Mouse (Mus musculus) neutrophil, adult 5-6 weeks (primary cell): ENCODE results near the gene Fam98c. TPM values are rescaled to one million over a fixed set of nuclear protein-coding genes. Genes with fewer than 3 reads are reported as not detected.
"Not testable (repeated sequence)": the region's sequence is repeated elsewhere in the genome, so short reads cannot be mapped to it uniquely, and the experiment has no call there.

Source experiments
- ATAC-seq: fragments of 151-379, 151-347 bp; 2 replicates; pipeline ENCODE4 v1.8.0; 2017; ENCODE audit warnings: mild to moderate bottlenecking, moderate TSS enrichment; ENCODE audit not compliant: insufficient number of reproducible peaks, poor library complexity, low FRiP score, severe bottlenecking; ENCODE audit errors: extremely low read depth
- total RNA-seq: library from RNA; stranded (forward); fragments of 200-1000 nt; gene quantifications from 2 replicates; pipeline ENCODE4 v1.2.3, GENCODE M21; 2017

The Fam98c gene
- total RNA-seq, 1 experiment from 2014 or later, result 23.3 TPM

- ATAC-seq, result 0 out of 2 replicates have a peak, but pooled peaks have one; percentile 25
Observed at GRCm38 (mm10) chr7:29162750-29163525, 6.9 kb upstream of the Fam98c start.

GRCm38 (mm10) chr7:29162294-29162693 is 6.3 kb upstream of the Fam98c start:
- ATAC-seq, result no peak

- no peak for ATAC-seq
Observed at GRCm38 (mm10) chr7:29158264-29158663, 2.2 kb upstream of the Fam98c start.

- peak; percentile 68 for ATAC-seq
Observed at GRCm38 (mm10) chr7:29155196-29155837, 717 bp downstream of the Fam98c start.

DNA sequence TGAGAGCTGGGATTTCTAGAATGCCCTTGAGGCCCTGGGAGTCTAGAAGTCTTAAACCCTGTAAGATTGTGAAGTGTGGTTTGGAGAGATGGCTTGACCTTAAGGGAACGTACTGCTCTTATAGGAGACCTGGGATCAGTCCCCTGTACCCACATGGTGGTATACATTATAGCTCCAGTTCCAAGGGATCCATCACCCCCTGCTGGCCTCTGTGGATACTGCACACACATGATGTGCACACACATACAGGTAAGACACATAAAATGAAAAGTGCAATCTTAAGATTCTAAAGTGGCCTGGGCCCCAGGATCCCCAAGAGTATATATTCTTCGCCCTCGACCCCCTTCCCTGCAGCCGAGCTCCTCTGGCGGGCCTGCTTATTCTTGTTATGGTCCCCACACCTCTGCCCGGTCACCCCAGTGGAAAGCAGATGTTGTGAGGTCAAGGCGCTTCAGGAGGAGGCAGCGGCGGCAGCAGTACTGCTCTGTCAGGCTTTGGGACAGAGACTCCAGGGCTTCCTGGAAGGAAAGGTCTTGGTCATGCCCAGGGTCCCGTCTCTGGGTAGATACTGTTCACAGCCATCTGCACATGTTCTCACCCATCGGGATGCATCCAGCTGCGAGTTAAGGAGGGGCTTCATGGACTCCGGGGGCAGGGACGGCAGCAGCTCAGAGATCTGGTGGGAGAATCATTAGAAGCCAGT is 1.9 kb downstream of the Fam98c start:
- ATAC-seq, result no peak

- ATAC-seq, result no peak
Observed at GRCm38 (mm10) chr7:29151486-29151885, 4.5 kb downstream of the Fam98c start.

- no peak for ATAC-seq
Observed at GRCm38 (mm10) chr7:29148771-29149170, 7.3 kb downstream of the Fam98c start.

- no peak for ATAC-seq
Observed at GRCm38 (mm10) chr7:29146625-29147367, 9.2 kb downstream of the Fam98c start.

GRCm38 (mm10) chr7:29144006-29144405 is 12.0 kb downstream of the Fam98c start:
- ATAC-seq, result peak; percentile 41; the same call in 1 of the 2 replicates

DNA sequence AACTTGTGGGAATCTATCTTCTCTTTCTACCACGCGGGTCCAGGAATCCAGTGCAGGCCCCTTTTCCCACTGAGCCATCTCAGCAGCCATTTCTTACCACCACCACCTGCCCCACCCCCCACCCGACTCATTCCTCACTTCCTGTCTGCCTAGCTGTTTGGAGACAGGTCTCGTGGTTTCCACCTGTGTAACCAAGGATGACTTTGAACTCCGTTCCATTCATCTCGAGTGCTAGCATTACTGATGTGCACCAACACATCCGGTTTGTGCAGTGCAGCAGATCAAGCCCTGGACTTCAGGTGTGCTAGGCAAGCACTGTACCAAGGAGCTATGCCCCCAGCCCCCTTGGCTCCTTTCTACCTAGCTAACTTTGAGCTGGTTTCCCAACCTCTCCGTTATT is 14.6 kb downstream of the Fam98c start:
- ATAC-seq, result peak; percentile 39; the same call in 1 of the 2 replicates

DNA sequence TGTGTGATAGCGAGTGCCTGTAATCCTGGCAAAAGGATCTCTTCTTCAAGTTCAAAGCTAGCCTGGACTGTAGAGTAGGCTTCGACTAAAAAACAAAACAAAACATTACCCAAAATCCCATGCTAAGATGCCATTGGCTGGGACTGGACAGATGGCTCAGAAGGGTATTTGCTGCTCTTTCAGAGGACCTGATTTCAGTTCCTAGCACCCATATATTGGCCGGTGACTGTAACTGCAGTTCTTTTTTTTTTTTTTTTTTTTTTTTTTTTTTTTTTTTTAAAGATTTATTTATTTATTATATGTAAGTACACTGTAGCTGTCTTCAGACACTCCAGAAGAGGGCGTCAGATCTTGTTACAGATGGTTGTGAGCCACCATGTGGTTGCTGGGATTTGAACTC is 16.8 kb downstream of the Fam98c start:
- not testable (repeated sequence) for ATAC-seq

GRCm38 (mm10) chr7:29137429-29137828 is 18.6 kb downstream of the Fam98c start:
- ATAC-seq, result no peak

- ATAC-seq, result peak; percentile 84
Observed at GRCm38 (mm10) chr7:29134693-29135386, 21.2 kb downstream of the Fam98c start, which contains the start of gene Rasgrp4. Gene Rasgrp4, plus strand, starts transcription at chr7:29134851.

DNA sequence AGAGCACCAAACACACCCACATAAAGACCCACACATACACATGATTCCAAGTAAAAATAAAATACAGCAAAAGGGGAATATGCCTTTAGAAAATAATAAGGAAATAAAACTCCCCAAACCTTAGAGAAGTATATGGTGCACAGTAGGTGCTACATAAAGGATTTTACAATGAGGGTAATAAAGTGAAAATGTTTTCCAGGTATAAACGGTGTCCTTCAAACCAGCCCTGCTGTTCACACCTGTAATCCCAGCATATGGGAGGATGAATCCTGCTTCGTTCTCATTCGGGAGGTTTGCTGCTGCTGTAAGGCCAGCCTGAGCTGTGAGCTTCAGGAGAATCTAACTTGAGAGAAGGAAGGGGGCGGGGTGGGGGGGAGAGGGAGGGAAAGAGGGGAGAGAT is 21.8 kb downstream of the Fam98c start:
- ATAC-seq, result no peak

- ATAC-seq, result peak; percentile 56
Observed at GRCm38 (mm10) chr7:29128725-29129124, 27.3 kb downstream of the Fam98c start.

- ATAC-seq, result peak; percentile 68; the same call in 1 of the 2 replicates
Observed at GRCm38 (mm10) chr7:29126173-29126915, 29.7 kb downstream of the Fam98c start.

DNA sequence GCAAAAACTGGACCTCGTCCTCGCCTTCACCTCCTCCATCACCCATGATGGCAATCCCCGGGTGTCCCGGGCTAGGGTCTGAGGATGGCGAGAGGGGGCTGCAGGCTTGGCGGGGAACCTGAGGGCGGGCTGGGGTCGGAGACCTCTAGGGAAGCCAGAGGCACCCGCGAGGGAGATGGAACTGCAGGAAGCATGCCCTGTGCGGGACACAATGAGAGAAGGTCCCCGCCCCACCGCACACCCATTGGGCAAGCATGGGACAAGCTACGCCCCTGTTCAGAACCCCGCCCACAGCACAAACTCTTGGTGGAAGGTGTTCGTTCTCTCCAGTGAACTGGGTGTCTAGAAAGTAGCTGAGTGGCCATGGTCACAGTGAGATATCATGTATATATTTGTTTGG is 31.1 kb downstream of the Fam98c start, which contains the start of gene Ryr1:
Gene Ryr1 (minus strand): TSS at position 210 of the 400 bp plus-strand sequence.
- ATAC-seq, result peak; percentile 43; the same call in 1 of the 2 replicates
